Mouse (Mus musculus): ENCODE data around the gene Nup214. TPM values are rescaled to one million over a fixed set of nuclear protein-coding genes. Genes with fewer than 3 reads are reported as not detected.

Gene Nup214
- polyA plus RNA-seq, 1 experiment from 2014 or later, result 86.7 TPM

- Histone ChIP-seq H3K9me3 (no peaks in the 10 kb centered on the region), H3K27ac (peak overlapping the region; percentile 2; the same call in 1 of the 2 replicates), H3K4me1 (peaks cover 23% of the 10 kb centered on the region), H3K27me3 (peaks cover 45% of the 10 kb centered on the region), H3K9ac (0 out of 2 replicates have a peak overlapping the region, but pooled peaks have one; percentile 11), H3K4me3 (peak overlapping the region; percentile 56), H3K36me3 (no peaks in the 10 kb centered on the region), H3K4me2 (peak overlapping the region; percentile 99)
- ATAC-seq (ENCODE audit: borderline replicate concordance, extremely low read depth, low FRiP score, low TSS enrichment), result no peak
- WGBS, result 70% methylated on average over 14 of the region's 14 CpGs
Measured at GRCm38 (mm10) chr2:32081296-32081929, 107.2 kb downstream of the Nup214 start.

GRCm38 (mm10) chr2:32082229-32082628, 108.0 kb downstream of the Nup214 start:
- Histone ChIP-seq H3K27me3 (peaks cover 46% of the 10 kb centered on the region), H3K9me3 (no peaks in the 10 kb centered on the region), H3K27ac (peak overlapping the region; percentile 2; the same call in 1 of the 2 replicates), H3K4me3 (peak overlapping the region; percentile 56), H3K4me1 (peaks cover 23% of the 10 kb centered on the region), H3K36me3 (no peaks in the 10 kb centered on the region), H3K9ac (peak overlapping the region; percentile 21; the same call in 1 of the 2 replicates), H3K4me2 (peak overlapping the region; percentile 99)
- ATAC-seq (ENCODE audit: borderline replicate concordance, extremely low read depth, low FRiP score, low TSS enrichment), result no peak
- 19% methylated on average over 2 of the region's 2 CpGs for WGBS

GRCm38 (mm10) chr2:32083159-32084011, 109.1 kb downstream of the Nup214 start:
- peak overlapping the region; percentile 21; the same call in 1 of the 2 replicates for H3K9ac ChIP-seq
- peaks cover 27% of the 10 kb centered on the region for H3K4me1 ChIP-seq
- H3K27ac ChIP-seq, result peak overlapping the region; percentile 2; the same call in 1 of the 2 replicates
- no peaks in the 10 kb centered on the region for H3K9me3 ChIP-seq
- H3K4me2 ChIP-seq, result peak overlapping the region; percentile 99
- peak; percentile 59; the same call in 1 of the 2 replicates for ATAC-seq (ENCODE audit: borderline replicate concordance, extremely low read depth, low FRiP score, low TSS enrichment)
- H3K36me3 ChIP-seq, result no peaks in the 10 kb centered on the region
- H3K27me3 ChIP-seq, result peaks cover 57% of the 10 kb centered on the region
- H3K4me3 ChIP-seq, result peak overlapping the region; percentile 56
- under 1% methylated on average over 91 of the region's 91 CpGs for WGBS

- Histone ChIP-seq H3K36me3 (no peaks in the 10 kb centered on the region), H3K9me3 (no peaks in the 10 kb centered on the region), H3K9ac (peak within 1 kb of the TSS; percentile 43), H3K27ac (no peak within 1 kb of the TSS; the same call in 1 of the 2 replicates), H3K27me3 (peaks cover 59% of the 10 kb centered on the region), H3K4me3 (peak within 1 kb of the TSS; percentile 56), H3K4me2 (peak within 1 kb of the TSS; percentile 99), H3K4me1 (peaks cover 34% of the 10 kb centered on the region)
- WGBS, result under 1% methylated on average over 68 of the region's 68 CpGs
- peak; percentile 71 for ATAC-seq (ENCODE audit: borderline replicate concordance, extremely low read depth, low FRiP score, low TSS enrichment)
Measured at GRCm38 (mm10) chr2:32084111-32084871, 110.1 kb downstream of the Nup214 start, which contains the start of gene Fam78a. Gene Fam78a (minus strand): TSS chr2:32084857.

DNA sequence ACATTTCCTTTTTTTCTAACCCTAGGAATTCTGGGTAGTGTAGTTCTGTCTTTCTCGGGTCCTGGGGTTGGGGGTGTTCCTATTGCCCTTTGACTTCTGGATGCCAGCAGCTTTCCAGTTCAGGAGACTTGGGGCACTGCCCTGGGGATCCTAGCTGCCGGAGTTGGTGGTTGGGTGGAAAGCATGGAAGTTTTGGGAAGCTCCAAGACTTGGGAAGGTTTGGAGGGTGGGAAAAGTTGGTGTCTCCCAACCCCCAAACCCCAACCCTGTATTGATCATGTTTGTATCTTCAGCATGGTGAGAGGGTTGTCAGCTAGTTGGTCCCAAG, 110.6 kb downstream of the Nup214 start:
- Histone ChIP-seq H3K4me1 (peaks cover 31% of the 10 kb centered on the region), H3K9ac (peak overlapping the region; percentile 43; the same call in 1 of the 2 replicates), H3K4me2 (peak overlapping the region; percentile 99), H3K27me3 (peaks cover 59% of the 10 kb centered on the region), H3K27ac (no peak overlapping the region), H3K4me3 (peak overlapping the region; percentile 56), H3K36me3 (no peaks in the 10 kb centered on the region), H3K9me3 (no peaks in the 10 kb centered on the region)
- ATAC-seq (ENCODE audit: borderline replicate concordance, extremely low read depth, low FRiP score, low TSS enrichment), result no peak
- WGBS, result 21% methylated on average over 2 of the region's 2 CpGs

DNA sequence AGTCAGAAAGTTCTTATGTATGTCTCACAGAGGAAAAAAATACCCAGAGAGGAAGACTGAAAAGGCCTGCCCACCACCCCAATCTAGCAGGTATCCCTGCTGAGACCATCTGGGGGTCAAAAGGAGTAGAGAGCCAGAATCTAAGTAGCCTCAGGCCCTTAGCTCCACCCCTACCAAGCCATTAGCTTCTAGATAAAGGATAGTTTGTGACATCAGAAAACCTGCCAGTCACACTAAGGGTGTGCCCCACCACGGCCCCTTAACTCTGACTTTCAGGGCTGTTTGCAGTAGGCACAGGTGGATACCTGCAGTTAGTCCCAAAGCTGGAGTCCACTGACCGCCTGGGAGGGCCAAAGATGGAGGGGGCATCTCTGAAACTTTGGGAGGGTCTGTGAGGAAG, 111.0 kb downstream of the Nup214 start:
- peaks cover 28% of the 10 kb centered on the region for H3K4me1 ChIP-seq
- no peak for ATAC-seq (ENCODE audit: borderline replicate concordance, extremely low read depth, low FRiP score, low TSS enrichment)
- H3K9ac ChIP-seq, result no peak overlapping the region
- H3K4me2 ChIP-seq, result no peak overlapping the region
- H3K36me3 ChIP-seq, result no peaks in the 10 kb centered on the region
- peaks cover 62% of the 10 kb centered on the region for H3K27me3 ChIP-seq
- 66% methylated on average over 2 of the region's 2 CpGs for WGBS
- H3K27ac ChIP-seq, result no peak overlapping the region
- H3K4me3 ChIP-seq, result peak overlapping the region; percentile 56; the same call in 1 of the 2 replicates
- no peaks in the 10 kb centered on the region for H3K9me3 ChIP-seq

- Histone ChIP-seq H3K27ac (no peak overlapping the region), H3K9me3 (no peaks in the 10 kb centered on the region), H3K4me1 (peaks cover 28% of the 10 kb centered on the region), H3K4me2 (no peak overlapping the region), H3K4me3 (no peak overlapping the region), H3K27me3 (peaks cover 53% of the 10 kb centered on the region), H3K36me3 (no peaks in the 10 kb centered on the region), H3K9ac (no peak overlapping the region)
- ATAC-seq (ENCODE audit: borderline replicate concordance, extremely low read depth, low FRiP score, low TSS enrichment), result no peak
- WGBS, result 56% methylated on average over 4 of the region's 4 CpGs
Measured at GRCm38 (mm10) chr2:32087606-32088005, 113.4 kb downstream of the Nup214 start.

GRCm38 (mm10) chr2:32088372-32088981, 114.2 kb downstream of the Nup214 start:
- H3K4me3 ChIP-seq, result peak overlapping the region; percentile 16; the same call in 1 of the 2 replicates
- no peak overlapping the region for H3K27ac ChIP-seq
- peaks cover 22% of the 10 kb centered on the region for H3K4me1 ChIP-seq
- H3K36me3 ChIP-seq, result no peaks in the 10 kb centered on the region
- H3K9ac ChIP-seq, result no peak overlapping the region
- no peaks in the 10 kb centered on the region for H3K9me3 ChIP-seq
- peaks cover 44% of the 10 kb centered on the region for H3K27me3 ChIP-seq
- H3K4me2 ChIP-seq, result peak overlapping the region; percentile 59
- 3% methylated on average over 35 of the region's 35 CpGs for WGBS
- ATAC-seq (ENCODE audit: borderline replicate concordance, extremely low read depth, low FRiP score, low TSS enrichment), result no peak

DNA sequence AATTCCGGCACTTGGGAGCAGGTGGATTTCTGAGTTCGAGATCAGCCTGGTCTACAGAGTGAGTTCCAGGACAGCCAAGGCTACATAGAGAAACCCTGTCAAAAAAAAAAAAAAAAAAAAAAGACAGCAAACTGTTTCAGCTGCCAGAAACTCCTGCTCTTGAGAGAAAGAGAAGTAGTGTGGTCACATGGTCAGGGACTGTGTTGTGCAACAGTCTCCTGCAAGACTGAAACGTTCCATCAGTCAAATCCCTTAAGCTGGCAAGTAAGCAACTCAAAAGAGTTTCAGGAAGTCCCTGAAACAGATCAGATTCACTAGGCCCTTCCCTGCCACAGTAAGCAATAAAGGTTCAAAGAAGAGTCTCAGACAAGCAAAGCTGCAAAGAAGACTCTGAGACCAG, 115.4 kb downstream of the Nup214 start:
- Histone ChIP-seq H3K27me3 (peaks cover 33% of the 10 kb centered on the region), H3K9ac (no peak overlapping the region), H3K9me3 (no peaks in the 10 kb centered on the region), H3K4me1 (peaks cover 11% of the 10 kb centered on the region), H3K4me3 (no peak overlapping the region), H3K4me2 (no peak overlapping the region), H3K27ac (no peak overlapping the region), H3K36me3 (no peaks in the 10 kb centered on the region)
- WGBS, result 58% methylated on average over 3 of the region's 3 CpGs
- ATAC-seq (ENCODE audit: borderline replicate concordance, extremely low read depth, low FRiP score, low TSS enrichment), result no peak

DNA sequence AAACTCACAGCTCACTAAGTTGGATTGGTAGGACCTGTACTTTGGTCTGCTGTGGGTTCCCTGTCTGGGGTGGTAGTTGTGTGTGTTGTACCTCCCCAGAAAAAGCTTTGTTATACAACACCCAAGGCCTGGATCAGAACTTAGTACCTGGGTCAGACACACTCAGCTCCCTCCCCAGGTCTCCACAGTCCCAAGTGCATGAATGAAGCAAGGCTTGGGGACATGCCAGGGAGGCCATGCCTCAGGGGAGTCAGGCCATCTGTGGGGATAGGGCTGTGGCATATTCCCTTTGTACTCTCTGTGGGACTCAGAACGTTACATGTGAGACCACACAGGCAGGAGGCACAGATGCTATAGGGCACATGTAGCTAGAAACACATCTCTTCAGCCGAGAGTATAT, 115.9 kb downstream of the Nup214 start:
- WGBS, result 68% methylated on average over 2 of the region's 2 CpGs
- Histone ChIP-seq H3K4me2 (no peak overlapping the region), H3K27me3 (peaks cover 30% of the 10 kb centered on the region), H3K4me1 (peaks cover 11% of the 10 kb centered on the region), H3K27ac (no peak overlapping the region), H3K9me3 (no peaks in the 10 kb centered on the region), H3K36me3 (no peaks in the 10 kb centered on the region), H3K4me3 (no peak overlapping the region), H3K9ac (no peak overlapping the region)
- no peak for ATAC-seq (ENCODE audit: borderline replicate concordance, extremely low read depth, low FRiP score, low TSS enrichment)

GRCm38 (mm10) chr2:32091956-32092355, 117.7 kb downstream of the Nup214 start:
- Histone ChIP-seq H3K9me3 (no peaks in the 10 kb centered on the region), H3K27ac (no peak overlapping the region), H3K4me2 (no peak overlapping the region), H3K4me3 (no peak overlapping the region), H3K36me3 (no peaks in the 10 kb centered on the region), H3K4me1 (peaks cover 14% of the 10 kb centered on the region), H3K9ac (no peak overlapping the region), H3K27me3 (peaks cover 18% of the 10 kb centered on the region)
- 54% methylated on average over 3 of the region's 3 CpGs for WGBS
- ATAC-seq (ENCODE audit: borderline replicate concordance, extremely low read depth, low FRiP score, low TSS enrichment), result no peak
